Mouse (Mus musculus) myocyte (in vitro differentiated cells): ENCODE measurements around the gene Prkd1. TPM values are rescaled to one million over a fixed set of nuclear protein-coding genes. Genes with fewer than 3 reads are reported as not detected.
"Not testable (repeated sequence)": the region's sequence is repeated elsewhere in the genome, so short reads cannot be mapped to it uniquely, and the experiment has no call there.

ENCODE experiments used
- H3K27me3 ChIP-seq: one replicate; pipeline ENCODE4 v1.6.1; 2011; ENCODE audit not compliant: control insufficient read depth, insufficient read depth, insufficient read length
- H3K36me3 ChIP-seq: one replicate; pipeline ENCODE4 v1.6.1; 2011; ENCODE audit not compliant: control insufficient read depth, insufficient read depth
- H3K4me2 ChIP-seq: one replicate; pipeline ENCODE4 v1.6.1; 2011; ENCODE audit warnings: low read depth, control low read depth
- H3K4me3 ChIP-seq: one replicate; pipeline ENCODE4 v1.5.1; 2011; ENCODE audit warnings: mild to moderate bottlenecking, control low read depth, moderate library complexity
- H3K79me2 ChIP-seq: one replicate; pipeline ENCODE4 v1.6.1; 2011; ENCODE audit not compliant: control insufficient read depth, insufficient read depth
- H3ac ChIP-seq: one replicate; pipeline ENCODE4 v1.6.1; 2011; ENCODE audit not compliant: control insufficient read depth, insufficient read length
- CEBPB ChIP-seq: IDR thresholded peaks from 2 replicates; pipeline ENCODE4 v1.6.1; 2011; ENCODE audit warnings: mild to moderate bottlenecking, moderate library complexity; ENCODE audit not compliant: poor library complexity, insufficient read depth, severe bottlenecking
- E2F4 ChIP-seq: IDR thresholded peaks from one replicate; pipeline ENCODE4 v1.6.1; 2011; ENCODE audit warnings: mild to moderate bottlenecking, control low read depth, moderate library complexity; ENCODE audit not compliant: insufficient read depth
- MAX ChIP-seq: IDR thresholded peaks from one replicate; pipeline ENCODE4 v1.6.1; 2011; ENCODE audit warnings: low read depth, mild to moderate bottlenecking, control low read depth
- MYOD1 ChIP-seq, 3 experiments: IDR thresholded peaks; one replicate each; pipeline ENCODE4 v1.6.1; 2011; ENCODE audit warnings: control low read depth in 2 of 3, low read depth in 2 of 3, mild to moderate bottlenecking in 2 of 3, moderate library complexity in 1 of 3; ENCODE audit not compliant: insufficient read length in 2 of 3, control insufficient read depth in 1 of 3
- MYOG ChIP-seq, 3 experiments: IDR thresholded peaks; one replicate each; pipeline ENCODE4 v1.6.1; 2011; ENCODE audit warnings: control low read depth in 2 of 3, low read depth in 2 of 3, mild to moderate bottlenecking in 2 of 3; ENCODE audit not compliant: insufficient read length in 2 of 3, control insufficient read depth in 1 of 3, insufficient read depth in 1 of 3
- POLR2A ChIP-seq: IDR thresholded peaks from one replicate; pipeline ENCODE4 v1.6.1; 2011; ENCODE audit warnings: low read depth, mild to moderate bottlenecking, control low read depth, moderate library complexity; ENCODE audit not compliant: insufficient read length
- POLR2AphosphoS2 ChIP-seq: IDR thresholded peaks from one replicate; pipeline ENCODE4 v1.6.1; 2011; ENCODE audit warnings: low read depth, control low read depth; ENCODE audit not compliant: insufficient read length
- REST ChIP-seq: IDR thresholded peaks from one replicate; pipeline ENCODE4 v1.6.1; 2011; ENCODE audit warnings: mild to moderate bottlenecking, control low read depth, moderate library complexity; ENCODE audit not compliant: insufficient read depth, insufficient read length
- SRF ChIP-seq: IDR thresholded peaks from one replicate; pipeline ENCODE4 v1.6.1; 2011; ENCODE audit warnings: low read depth; ENCODE audit not compliant: control insufficient read depth, insufficient read length
- TCF12 ChIP-seq: IDR thresholded peaks from one replicate; pipeline ENCODE4 v1.6.1; 2011; ENCODE audit warnings: mild to moderate bottlenecking, control low read depth; ENCODE audit not compliant: poor library complexity, insufficient read depth, severe bottlenecking
- TCF3 ChIP-seq: IDR thresholded peaks from one replicate; pipeline ENCODE4 v1.6.1; 2011; ENCODE audit warnings: low read depth, control low read depth; ENCODE audit not compliant: insufficient read length
- USF1 ChIP-seq: IDR thresholded peaks from one replicate; pipeline ENCODE4 v1.6.1; 2011; ENCODE audit warnings: low read depth, mild to moderate bottlenecking, control low read depth, moderate library complexity
- polyA plus RNA-seq: library from polyadenylated mRNA; unstranded; fragments of >200 nt; fragmentation: generic; extraction: Trizol; gene quantifications from one replicate; pipeline ENCODE4 v1.2.1, GENCODE M21; 2012; ENCODE audit warnings: missing spikeins

Prkd1 gene
- polyA plus RNA-seq, 1 experiment, result 0.28 TPM

GRCm38 (mm10) chr12:50642671-50643070 is 6.2 kb downstream of the Prkd1 start:
- TF ChIP-seq POLR2AphosphoS2, result no peak
- Histone ChIP-seq H3K4me2 (no peak overlapping the region), H3K27me3 (no peaks in the 10 kb centered on the region), H3K79me2 (no peaks in the 10 kb centered on the region), H3ac (no peak overlapping the region), H3K36me3 (no peaks in the 10 kb centered on the region), H3K4me3 (no peak overlapping the region)

- Histone ChIP-seq H3K79me2 (no peaks in the 10 kb centered on the region), H3K4me3 (no peak overlapping the region), H3K27me3 (no peaks in the 10 kb centered on the region), H3ac (no peak overlapping the region), H3K4me2 (no peak overlapping the region), H3K36me3 (no peaks in the 10 kb centered on the region)
- TF ChIP-seq TCF12 (no peak), POLR2A (no peak), MYOG (IDR thresholded peaks at IDR 0.05; ENCODE audit: control insufficient read depth in 1 of 3, insufficient read depth in 1 of 3, insufficient read length in 2 of 3, low read depth in 2 of 3) (no peak), SRF (no peak), TCF3 (no peak), E2F4 (no peak), MYOD1 (IDR thresholded peaks at IDR 0.05; ENCODE audit: control insufficient read depth in 1 of 3, insufficient read length in 2 of 3, low read depth in 2 of 3) (no peak), REST (no peak), MAX (no peak), POLR2AphosphoS2 (no peak), USF1 (no peak), CEBPB (no peak)
Measured at GRCm38 (mm10) chr12:50640171-50640570, 8.7 kb downstream of the Prkd1 start.

- Histone ChIP-seq H3ac (no peak overlapping the region), H3K4me2 (no peak overlapping the region), H3K4me3 (no peak overlapping the region), H3K27me3 (no peaks in the 10 kb centered on the region), H3K36me3 (no peaks in the 10 kb centered on the region), H3K79me2 (no peaks in the 10 kb centered on the region)
- TF ChIP-seq MYOD1 (IDR thresholded peaks at IDR 0.05; ENCODE audit: control insufficient read depth in 1 of 3, insufficient read length in 2 of 3, low read depth in 2 of 3), result no peak
- no peak for TF ChIP-seq USF1
- no peak for TF ChIP-seq MAX
- no peak for TF ChIP-seq REST
- no peak for TF ChIP-seq E2F4
- TF ChIP-seq MYOG (IDR thresholded peaks at IDR 0.05; ENCODE audit: control insufficient read depth in 1 of 3, insufficient read depth in 1 of 3, insufficient read length in 2 of 3, low read depth in 2 of 3), result no peak
- TF ChIP-seq TCF3, result no peak
- no peak for TF ChIP-seq CEBPB
- TF ChIP-seq POLR2A, result no peak
- TF ChIP-seq SRF, result no peak
- no peak for TF ChIP-seq POLR2AphosphoS2
- no peak for TF ChIP-seq TCF12
Measured at GRCm38 (mm10) chr12:50634436-50634835, 14.5 kb downstream of the Prkd1 start.

GRCm38 (mm10) chr12:50626100-50626499 is 22.8 kb downstream of the Prkd1 start:
- H3K27me3 ChIP-seq, H3K79me2 ChIP-seq, H3K4me3 ChIP-seq, H3K36me3 ChIP-seq, H3ac ChIP-seq, H3K4me2 ChIP-seq: not testable (repeated sequence)

- Histone ChIP-seq H3K36me3 (no peaks in the 10 kb centered on the region), H3K4me2 (no peak overlapping the region), H3ac (no peak overlapping the region), H3K4me3 (no peak overlapping the region), H3K79me2 (no peaks in the 10 kb centered on the region), H3K27me3 (no peaks in the 10 kb centered on the region)
- no peak for TF ChIP-seq POLR2AphosphoS2
Measured at GRCm38 (mm10) chr12:50624175-50624574, 24.7 kb downstream of the Prkd1 start.

GRCm38 (mm10) chr12:50615852-50616251 is 33.0 kb downstream of the Prkd1 start:
- H3K27me3 ChIP-seq, result no peaks in the 10 kb centered on the region
- no peak overlapping the region for H3K4me3 ChIP-seq
- no peaks in the 10 kb centered on the region for H3K79me2 ChIP-seq
- H3ac ChIP-seq, result no peak overlapping the region
- no peak overlapping the region for H3K4me2 ChIP-seq
- TF ChIP-seq TCF3 (no peak), MYOD1 (IDR thresholded peaks at IDR 0.05; ENCODE audit: control insufficient read depth in 1 of 3, insufficient read length in 2 of 3, low read depth in 2 of 3) (no peak), TCF12 (no peak), MYOG (IDR thresholded peaks at IDR 0.05; ENCODE audit: control insufficient read depth in 1 of 3, insufficient read depth in 1 of 3, insufficient read length in 2 of 3, low read depth in 2 of 3) (no peak), MAX (no peak), E2F4 (no peak), USF1 (no peak)
- H3K36me3 ChIP-seq, result no peaks in the 10 kb centered on the region
